Mouse (Mus musculus) stomach, postnatal 0 days (tissue): Measurements from ENCODE around the gene Tdrkh. TPM values are rescaled to one million over a fixed set of nuclear protein-coding genes. Genes with fewer than 3 reads are reported as not detected.

Experiments
- ATAC-seq: fragments of 200-750 bp; cut with Nextera tagmentation; 2 replicates; pipeline ENCODE4 v1.8.0; 2017; ENCODE audit not compliant: low FRiP score, low TSS enrichment
- DNase-seq: peaks from one replicate; pipeline ENCODE4 v3.0.0-alpha.2; 2016; ENCODE audit warnings: low spot score
- H3K27ac ChIP-seq: fragments of 300-500 bp; sonication (generic); replicated peaks from 2 replicates; pipeline ENCODE4 v1.5.1; 2014; ENCODE audit warnings: mild to moderate bottlenecking, control low read depth
- H3K27me3 ChIP-seq: fragments of 300-500 bp; sonication (generic); 2 replicates; pipeline ENCODE4 v1.6.1; 2014; ENCODE audit warnings: low read length; ENCODE audit not compliant: control insufficient read depth, insufficient read depth
- H3K36me3 ChIP-seq: fragments of 300-500 bp; sonication (generic); 2 replicates; pipeline ENCODE4 v1.6.1; 2014; ENCODE audit warnings: low read length, mixed read lengths; ENCODE audit not compliant: control insufficient read depth, insufficient read depth
- H3K4me1 ChIP-seq: fragments of 300-500 bp; sonication (generic); replicated peaks from 2 replicates; pipeline ENCODE4 v1.6.1; 2014; ENCODE audit warnings: antibody characterized with exemption; ENCODE audit not compliant: control insufficient read depth, insufficient read depth
- H3K4me2 ChIP-seq: fragments of 300-500 bp; sonication (generic); replicated peaks from 2 replicates; pipeline ENCODE4 v1.6.1; 2014; ENCODE audit warnings: low read depth, mild to moderate bottlenecking, control low read depth, moderate library complexity
- H3K4me3 ChIP-seq: fragments of 300-500 bp; sonication (generic); 2 replicates; pipeline ENCODE4 v1.5.1; 2014; ENCODE audit warnings: low read depth, low read length, control low read depth
- H3K9ac ChIP-seq: fragments of 300-500 bp; sonication (generic); 2 replicates; pipeline ENCODE4 v1.6.1; 2014; ENCODE audit warnings: mild to moderate bottlenecking, low read length, control low read depth, mixed read lengths
- H3K9me3 ChIP-seq: fragments of 300-500 bp; sonication (generic); 2 replicates; pipeline ENCODE4 v1.6.1; 2016; ENCODE audit warnings: low read length; ENCODE audit not compliant: control insufficient read depth
- CTCF ChIP-seq: IDR thresholded peaks from 2 replicates; pipeline ENCODE4 v1.5.1; 2016; ENCODE audit warnings: antibody characterized with exemption, low read depth, mild to moderate bottlenecking, moderate library complexity
- EP300 ChIP-seq: optimal IDR thresholded peaks from 2 replicates; pipeline ENCODE3; 2016; ENCODE audit warnings: antibody characterized with exemption
- WGBS: fragments of 180-500 bp; shearing (Covaris S2); extraction: QIAGEN DNeasy Blood & Tissue Kit; methylation state at CpG from one replicate; pipeline ENCODE4 v1.1.7; 2014; 5-methylcytosine and 5-hydroxymethylcytosine counted together
- polyA plus RNA-seq: library from polyadenylated mRNA; unstranded; fragments of >200 nt; fragmentation: Nextera tagmentation; extraction: Ambion mirVana; gene quantifications from 2 replicates; pipeline ENCODE4 v1.2.1, GENCODE M21; 2015

Tdrkh gene
- polyA plus RNA-seq, 1 experiment from 2014 or later = 3.8 TPM

- Histone ChIP-seq H3K9me3 (no peaks in the 10 kb centered on the region), H3K27me3 (no peaks in the 10 kb centered on the region), H3K4me2 (no peak overlapping the region), H3K36me3 (no peaks in the 10 kb centered on the region), H3K9ac (no peak overlapping the region), H3K4me3 (no peak overlapping the region), H3K27ac (no peak overlapping the region), H3K4me1 (no peaks in the 10 kb centered on the region)
- WGBS = 73% methylated on average over 4 of the region's 4 CpGs
- DNase-seq (no peak), ATAC-seq (no peak)
- TF ChIP-seq CTCF (no peak), EP300 (no peak)
Measured at GRCm38 (mm10) chr3:94477444-94477843, 64.4 kb downstream of the Tdrkh start.

GRCm38 (mm10) chr3:94477981-94478422 is 64.9 kb downstream of the Tdrkh start, which contains the start of gene Celf3:
Gene Celf3, plus strand, starts transcription at chr3:94478295.
- H3K4me3 ChIP-seq = no peak within 1 kb of the TSS

GRCm38 (mm10) chr3:94478591-94479169 is 65.6 kb downstream of the Tdrkh start:
- no peak overlapping the region for H3K27ac ChIP-seq
- DNase-seq (no peak), ATAC-seq (no peak)
- H3K4me1 ChIP-seq = no peaks in the 10 kb centered on the region
- H3K27me3 ChIP-seq = no peaks in the 10 kb centered on the region
- no peak overlapping the region for H3K4me3 ChIP-seq
- no peak overlapping the region for H3K9ac ChIP-seq
- 18% methylated on average over 9 of the region's 9 CpGs for WGBS
- H3K9me3 ChIP-seq = no peaks in the 10 kb centered on the region
- H3K4me2 ChIP-seq = no peak overlapping the region
- TF ChIP-seq CTCF (no peak), EP300 (no peak)
- no peaks in the 10 kb centered on the region for H3K36me3 ChIP-seq

More at GRCm38 (mm10) chr3:94477981-94478422, 64.9 kb downstream of the Tdrkh start, which contains the start of gene Celf3:
- ATAC-seq = no peak
- H3K27me3 ChIP-seq = no peaks in the 10 kb centered on the region
- no peaks in the 10 kb centered on the region for H3K4me1 ChIP-seq
- DNase-seq = peak; percentile 37
- H3K9me3 ChIP-seq = no peaks in the 10 kb centered on the region
- no peak within 1 kb of the TSS; the same call in 1 of the 2 replicates for H3K27ac ChIP-seq
- H3K4me2 ChIP-seq = no peak within 1 kb of the TSS
- TF ChIP-seq EP300 = no peak
- TF ChIP-seq CTCF = no peak
- H3K9ac ChIP-seq = no peak within 1 kb of the TSS
- 2% methylated on average over 14 of the region's 14 CpGs for WGBS
- H3K36me3 ChIP-seq = no peaks in the 10 kb centered on the region

- H3K4me3 ChIP-seq = no peak overlapping the region
- WGBS = 6% methylated on average over 11 of the region's 11 CpGs
- H3K27me3 ChIP-seq = no peaks in the 10 kb centered on the region
- no peaks in the 10 kb centered on the region for H3K4me1 ChIP-seq
- H3K27ac ChIP-seq = no peak overlapping the region
- peak overlapping the region; percentile 12; the same call in 1 of the 2 replicates for H3K4me2 ChIP-seq
- H3K36me3 ChIP-seq = no peaks in the 10 kb centered on the region
- no peaks in the 10 kb centered on the region for H3K9me3 ChIP-seq
- H3K9ac ChIP-seq = no peak overlapping the region
- ATAC-seq (no peak), DNase-seq (peak; percentile 55)
- TF ChIP-seq CTCF (no peak), EP300 (no peak)
Measured at GRCm38 (mm10) chr3:94479564-94479963, 66.5 kb downstream of the Tdrkh start.

GRCm38 (mm10) chr3:94480291-94480884 is 67.3 kb downstream of the Tdrkh start, which contains the start of gene Riiad1:
Gene Riiad1, minus strand, starts transcription at chr3:94480341.
- no peak for TF ChIP-seq EP300
- no peak for TF ChIP-seq CTCF
- Histone ChIP-seq H3K4me2 (peak within 1 kb of the TSS; percentile 12; the same call in 1 of the 2 replicates), H3K4me1 (no peaks in the 10 kb centered on the region), H3K9ac (no peak within 1 kb of the TSS), H3K27ac (no peak within 1 kb of the TSS), H3K36me3 (no peaks in the 10 kb centered on the region), H3K9me3 (no peaks in the 10 kb centered on the region), H3K27me3 (no peaks in the 10 kb centered on the region), H3K4me3 (no peak within 1 kb of the TSS)
- 13% methylated on average over 15 of the region's 16 CpGs for WGBS
- DNase-seq (no peak), ATAC-seq (no peak)

GRCm38 (mm10) chr3:94481429-94481828 is 68.4 kb downstream of the Tdrkh start:
- Histone ChIP-seq H3K4me3 (no peak overlapping the region), H3K9ac (no peak overlapping the region), H3K4me1 (no peaks in the 10 kb centered on the region), H3K27ac (no peak overlapping the region), H3K4me2 (no peak overlapping the region), H3K36me3 (no peaks in the 10 kb centered on the region), H3K9me3 (no peaks in the 10 kb centered on the region), H3K27me3 (no peaks in the 10 kb centered on the region)
- TF ChIP-seq EP300 (no peak), CTCF (no peak)
- 65% methylated on average over 4 of the region's 4 CpGs for WGBS
- ATAC-seq (no peak), DNase-seq (no peak)
